Mouse (Mus musculus) MEL (cell line): Measurements from ENCODE around the gene Adm2. TPM values are rescaled to one million over a fixed set of nuclear protein-coding genes. Genes with fewer than 3 reads are reported as not detected.

Experiments
- DNase-seq: peaks from one replicate; pipeline ENCODE4 v3.0.0; 2011; ENCODE audit warnings: low read depth, low spot score
- H3K27ac ChIP-seq: 2 replicates; pipeline ENCODE4 v1.5.1; 2012; ENCODE audit warnings: low read depth, mild to moderate bottlenecking, control low read depth, low read length, moderate library complexity; ENCODE audit not compliant: control insufficient read depth
- H3K27me3 ChIP-seq, 2 experiments: fragments of 150-350 bp in 1 of 2; sonication (generic) in 1 of 2; 2 replicates each; pipeline ENCODE4 v1.6.1; 2012; ENCODE audit warnings: low read length in 2 of 2, mild to moderate bottlenecking in 2 of 2, improper control_type of control experiment in 1 of 2, moderate library complexity in 1 of 2; ENCODE audit not compliant: insufficient read depth in 2 of 2, control insufficient read depth in 1 of 2
- H3K36me3 ChIP-seq, 2 experiments: 2 replicates each; pipeline ENCODE4 v1.6.1; 2012 to 2014; ENCODE audit warnings: low read length in 2 of 2, improper control_type of control experiment in 1 of 2, inconsistent platforms in 1 of 2, mild to moderate bottlenecking in 1 of 2; ENCODE audit not compliant: insufficient read depth in 2 of 2, control insufficient read depth in 1 of 2
- H3K4me1 ChIP-seq, 2 experiments: fragments of 150-350 bp in 1 of 2; sonication (generic) in 1 of 2; 2 replicates each; pipeline ENCODE4 v1.6.1; 2012; ENCODE audit warnings: low read length in 2 of 2, improper control_type of control experiment in 1 of 2, mild to moderate bottlenecking in 1 of 2; ENCODE audit not compliant: insufficient read depth in 2 of 2, control insufficient read depth in 1 of 2
- H3K4me3 ChIP-seq, 2 experiments: fragments of 150-350 bp in 1 of 2; sonication (generic) in 1 of 2; 2 replicates each; pipeline ENCODE4 v1.5.1; 2012; ENCODE audit warnings: low read depth in 2 of 2, low read length in 2 of 2, mild to moderate bottlenecking in 2 of 2, moderate library complexity in 2 of 2, control low read depth in 1 of 2, improper control_type of control experiment in 1 of 2; ENCODE audit not compliant: control insufficient read depth in 1 of 2, insufficient read depth in 1 of 2
- H3K79me2 ChIP-seq: 2 replicates; pipeline ENCODE4 v1.6.1; 2012; ENCODE audit warnings: mild to moderate bottlenecking, low read length, moderate library complexity; ENCODE audit not compliant: control insufficient read depth, poor library complexity, insufficient read depth
- H3K9ac ChIP-seq: 2 replicates; pipeline ENCODE4 v1.6.1; 2012; ENCODE audit warnings: low read depth, mild to moderate bottlenecking, control low read depth, low read length, moderate library complexity; ENCODE audit not compliant: control insufficient read depth, poor library complexity, severe bottlenecking
- H3K9me3 ChIP-seq: fragments of 150-350 bp; sonication (generic); replicated peaks from 2 replicates; pipeline ENCODE4 v1.6.1; 2012; ENCODE audit warnings: mild to moderate bottlenecking, low read length, improper control_type of control experiment, moderate library complexity; ENCODE audit not compliant: insufficient read depth
- CHD1 ChIP-seq: IDR thresholded peaks from 2 replicates; pipeline ENCODE4 v1.6.1; 2012; ENCODE audit warnings: low read depth, mild to moderate bottlenecking, inconsistent platforms, low read length, improper control_type of control experiment
- CTCF ChIP-seq, 3 experiments: IDR thresholded peaks in 2 of 3; conservative IDR thresholded peaks in 1 of 3; 2 replicates each; pipeline ENCODE4 v1.5.1; 2011 to 2012; ENCODE audit warnings: low read length in 3 of 3, low read depth in 2 of 3, mild to moderate bottlenecking in 2 of 3, improper control_type of control experiment in 1 of 3, inconsistent platforms in 1 of 3, mixed read lengths in 1 of 3, moderate library complexity in 1 of 3; ENCODE audit not compliant: control insufficient read depth in 1 of 3, insufficient read depth in 1 of 3, poor library complexity in 1 of 3, severe bottlenecking in 1 of 3
- E2F4 ChIP-seq: IDR thresholded peaks from 2 replicates; pipeline ENCODE4 v1.6.1; 2011; ENCODE audit warnings: low read depth, low read length, improper control_type of control experiment, borderline replicate concordance
- ETS1 ChIP-seq: IDR thresholded peaks from 2 replicates; pipeline ENCODE4 v1.6.1; 2012; ENCODE audit warnings: low read depth, mild to moderate bottlenecking, inconsistent platforms, low read length, improper control_type of control experiment, moderate library complexity
- GATA1 ChIP-seq: IDR thresholded peaks from 2 replicates; pipeline ENCODE4 v1.6.1; 2011; ENCODE audit warnings: low read depth, low read length, improper control_type of control experiment
- JUND ChIP-seq: IDR thresholded peaks from 2 replicates; pipeline ENCODE4 v1.6.1; 2011; ENCODE audit warnings: low read depth, mild to moderate bottlenecking, improper control_type of control experiment, low read length
- MAFK ChIP-seq: IDR thresholded peaks from 2 replicates; pipeline ENCODE4 v1.6.1; 2011; ENCODE audit warnings: low read depth, mild to moderate bottlenecking, low read length, improper control_type of control experiment, borderline replicate concordance
- MXI1 ChIP-seq: IDR thresholded peaks from 2 replicates; pipeline ENCODE4 v1.6.1; 2011; ENCODE audit warnings: mild to moderate bottlenecking, low read depth, low read length, improper control_type of control experiment
- MYB ChIP-seq: IDR thresholded peaks from 2 replicates; pipeline ENCODE4 v1.6.1; 2011; ENCODE audit warnings: mild to moderate bottlenecking, low read depth, low read length, improper control_type of control experiment
- MYC ChIP-seq: IDR thresholded peaks from 2 replicates; pipeline ENCODE4 v1.6.1; 2011; ENCODE audit warnings: low read depth, mild to moderate bottlenecking, low read length, improper control_type of control experiment, moderate library complexity
- NELFE ChIP-seq: IDR thresholded peaks from 2 replicates; pipeline ENCODE4 v1.6.1; 2011; ENCODE audit warnings: low read depth, low read length, improper control_type of control experiment
- NRF1 ChIP-seq: IDR thresholded peaks from 2 replicates; pipeline ENCODE4 v1.6.1; 2014; ENCODE audit warnings: low read depth, mild to moderate bottlenecking, inconsistent platforms, low read length, improper control_type of control experiment, moderate library complexity; ENCODE audit not compliant: poor library complexity, insufficient read depth, severe bottlenecking
- POLR2AphosphoS2 ChIP-seq: IDR thresholded peaks from 2 replicates; pipeline ENCODE4 v1.6.1; 2011; ENCODE audit warnings: low read length, improper control_type of control experiment
- POLR2AphosphoS5 ChIP-seq: IDR thresholded peaks from 2 replicates; pipeline ENCODE4 v1.6.1; 2012; ENCODE audit warnings: low read depth, borderline replicate concordance, mild to moderate bottlenecking, inconsistent platforms, low read length, moderate library complexity, mixed read lengths
- SIN3A ChIP-seq: IDR thresholded peaks from 2 replicates; pipeline ENCODE4 v1.6.1; 2012; ENCODE audit warnings: low read length, improper control_type of control experiment, inconsistent platforms
- SMC3 ChIP-seq: IDR thresholded peaks from 2 replicates; pipeline ENCODE4 v1.6.1; 2011; ENCODE audit warnings: low read depth, low read length, improper control_type of control experiment
- TCF12 ChIP-seq: IDR thresholded peaks from 2 replicates; pipeline ENCODE4 v1.6.1; 2014; ENCODE audit warnings: low read depth, mild to moderate bottlenecking, inconsistent platforms, low read length, improper control_type of control experiment, moderate library complexity
- USF1 ChIP-seq: IDR thresholded peaks from 2 replicates; pipeline ENCODE4 v1.6.1; 2014; ENCODE audit warnings: low read depth, mild to moderate bottlenecking, inconsistent platforms, low read length, improper control_type of control experiment, moderate library complexity
- ZC3H11A ChIP-seq: IDR thresholded peaks from 2 replicates; pipeline ENCODE4 v1.6.1; 2012; ENCODE audit warnings: low read depth, mild to moderate bottlenecking, inconsistent platforms, low read length, improper control_type of control experiment
- ZNF384 ChIP-seq: IDR thresholded peaks from 2 replicates; pipeline ENCODE4 v1.6.1; 2012; ENCODE audit warnings: low read depth, mild to moderate bottlenecking, inconsistent platforms, low read length, improper control_type of control experiment
- polyA plus RNA-seq, 2 experiments: library from polyadenylated mRNA; stranded (reverse) in 1 of 2; unstranded in 1 of 2; fragments of >175 nt in 1 of 2; fragments of >200 nt in 1 of 2; gene quantifications; 2 replicates each; pipeline versions ENCODE4 v1.2.1 to v1.2.4; 2012; ENCODE audit warnings: low replicate concordance in 2 of 2, low read depth in 1 of 2; ENCODE audit not compliant: insufficient read length in 2 of 2, insufficient read depth in 1 of 2, missing spikeins in 1 of 2
- total RNA-seq: library from RNA; depleted of rRNA; stranded (reverse); fragments of 300-350 nt; gene quantifications from 2 replicates; pipeline ENCODE4 v1.2.3, GENCODE M21; 2012

The Adm2 gene
- total and polyA plus RNA-seq, 3 experiments = 1.4 to 18.2 TPM; not detected in 1

- Histone ChIP-seq H3K36me3 (peaks cover 13 to 15% of the 10 kb centered on the region in 2 experiments), H3K9me3 (no peaks in the 10 kb centered on the region), H3K9ac (no peak overlapping the region), H3K79me2 (peaks cover 18% of the 10 kb centered on the region), H3K4me3 (no peak overlapping the region), H3K4me1 (peaks cover 9 to 13% of the 10 kb centered on the region in 2 experiments), H3K27ac (no peak overlapping the region), H3K27me3 (no peaks in the 10 kb centered on the region)
- DNase-seq = no peak
- TF ChIP-seq CTCF (IDR thresholded peaks at IDR 0.05 in 2 of 3, conservative IDR thresholded peaks at IDR 0.05 in 1 of 3; ENCODE audit: control insufficient read depth in 1 of 3, insufficient read depth in 1 of 3, low read depth in 2 of 3, low read length in 3 of 3, poor library complexity in 1 of 3, severe bottlenecking in 1 of 3) (no peak), MYC (no peak), POLR2AphosphoS5 (no peak), NELFE (no peak), MXI1 (no peak), NRF1 (no peak), ZC3H11A (no peak), MAFK (no peak), ETS1 (no peak)
- TF ChIP-seq, all 39 proteins: peak for 0
Observed at GRCm38 (mm10) chr15:89363051-89363450, 40.5 kb downstream of the Adm2 start.

- no peaks in the 10 kb centered on the region for H3K4me1 ChIP-seq
- no peaks in the 10 kb centered on the region for H3K9me3 ChIP-seq
- no peak overlapping the region for H3K27ac ChIP-seq
- no peak overlapping the region for H3K4me3 ChIP-seq
- peaks cover 4% of the 10 kb centered on the region for H3K79me2 ChIP-seq
- H3K27me3 ChIP-seq = no peaks in the 10 kb centered on the region
- no peak for DNase-seq
- H3K9ac ChIP-seq = no peak overlapping the region
- TF ChIP-seq GATA1 (no peak), SMC3 (no peak), MYB (no peak), POLR2AphosphoS2 (no peak), SIN3A (no peak), JUND (no peak), USF1 (no peak), MAFK (no peak), ZNF384 (no peak), E2F4 (no peak), CHD1 (no peak), TCF12 (no peak), MYC (no peak)
- H3K36me3 ChIP-seq = peaks cover 0 to 13% of the 10 kb centered on the region in 2 experiments; a peak in 2 of 4 replicates
Observed at GRCm38 (mm10) chr15:89365141-89365551, 42.6 kb downstream of the Adm2 start.
